Mouse (Mus musculus) left cerebral cortex, adult 2 months (tissue): Measurements from ENCODE around the gene Oaz1. TPM values are rescaled to one million over a fixed set of nuclear protein-coding genes. Genes with fewer than 3 reads are reported as not detected.

Experiments used
- DNase-seq, 2 experiments: peaks; one replicate each; pipeline ENCODE4 v3.0.0; 2021 to 2022; ENCODE audit warnings: low spot score in 2 of 2, mixed read lengths in 1 of 2; ENCODE audit errors: extremely low spot score in 1 of 2
- H3K27ac ChIP-seq: fragments of 200-600 bp; 2 replicates; pipeline ENCODE4 v1.8.1; 2022
- H3K4me3 ChIP-seq: fragments of 200-600 bp; 2 replicates; pipeline ENCODE4 v1.8.1; 2022
- CTCF ChIP-seq: fragments of 200-600 bp; IDR thresholded peaks from 2 replicates; pipeline ENCODE4 v1.8.1; 2022; ENCODE audit warnings: antibody characterized with exemption, mild to moderate bottlenecking, moderate library complexity
- intact Hi-C: fragments of 180-260 bp; cut with DNase I; formaldehyde crosslinking; loops from one replicate; pipeline ENCODE4 v1.15.1; 2025
- microRNA-seq, 2 experiments: library from miRNA; unstranded; fragments of <30 nt; microRNA quantifications; one replicate each; pipeline ENCODE4 v1.2.0; 2021
- total RNA-seq, 2 experiments: library from RNA; stranded (reverse); gene quantifications; 2 replicates each; pipeline ENCODE4 v1.2.3; 2021

The Oaz1 gene
- total RNA-seq, 2 experiments from 2014 or later = 476 to 536 TPM

GRCm38 (mm10) chr10:80857386-80857785 lies 30.9 kb downstream of the Oaz1 start:
- no peak overlapping the region for H3K4me3 ChIP-seq
- no peak for TF ChIP-seq CTCF
- peak in 1 of 2 experiments; percentile 30 for DNase-seq
- intact Hi-C loops = no loop called here
- peak overlapping the region; percentile 66 for H3K27ac ChIP-seq

GRCm38 (mm10) chr10:80857848-80858247 lies 31.4 kb downstream of the Oaz1 start:
- no peak for TF ChIP-seq CTCF
- no peak for DNase-seq
- intact Hi-C loops = no loop called here
- Histone ChIP-seq H3K27ac (peak overlapping the region; percentile 66), H3K4me3 (no peak overlapping the region)

GRCm38 (mm10) chr10:80858350-80858935 lies 32.0 kb downstream of the Oaz1 start:
- Histone ChIP-seq H3K27ac (peak overlapping the region; percentile 66), H3K4me3 (no peak overlapping the region)
- no peak for DNase-seq
- intact Hi-C loops = no loop called here
- no peak for TF ChIP-seq CTCF

GRCm38 (mm10) chr10:80862305-80862704 lies 35.8 kb downstream of the Oaz1 start:
- no peak for TF ChIP-seq CTCF
- H3K4me3 ChIP-seq = no peak overlapping the region
- intact Hi-C loops = no loop called here
- H3K27ac ChIP-seq = no peak overlapping the region
- DNase-seq = no peak

GRCm38 (mm10) chr10:80864446-80864845 lies 38.0 kb downstream of the Oaz1 start:
- no peak overlapping the region for H3K4me3 ChIP-seq
- no peak overlapping the region for H3K27ac ChIP-seq
- intact Hi-C loops = no loop called here
- no peak for DNase-seq
- TF ChIP-seq CTCF = no peak

GRCm38 (mm10) chr10:80870993-80871392 lies 44.5 kb downstream of the Oaz1 start:
- no peak for DNase-seq
- intact Hi-C loops = no loop called here
- no peak for TF ChIP-seq CTCF
- no peak overlapping the region for H3K27ac ChIP-seq
- H3K4me3 ChIP-seq = no peak overlapping the region

- DNase-seq = no peak
- no peak within 1 kb of the TSS for H3K4me3 ChIP-seq
- no peak for TF ChIP-seq CTCF
- intact Hi-C loops = no loop called here
- H3K27ac ChIP-seq = no peak within 1 kb of the TSS
Observed at GRCm38 (mm10) chr10:80871581-80871980, 45.1 kb downstream of the Oaz1 start, which contains the start of gene Tmprss9. TSS of gene Tmprss9 (plus strand) at chr10:80871848.

- no peak for DNase-seq
- Histone ChIP-seq H3K27ac (no peak overlapping the region), H3K4me3 (no peak overlapping the region)
- TF ChIP-seq CTCF = no peak
- intact Hi-C loops = no loop called here
Observed at GRCm38 (mm10) chr10:80874035-80874434, 47.6 kb downstream of the Oaz1 start.

- intact Hi-C loops = loop anchor here (5.0 kb wide), 1 partner anchor 69 kb away; the partner anchor contains the start of gene Amh
- peak; percentile 52 for DNase-seq
- TF ChIP-seq CTCF = peak; percentile 92
- no peak overlapping the region for H3K27ac ChIP-seq
- H3K4me3 ChIP-seq = no peak overlapping the region
Observed at GRCm38 (mm10) chr10:80876028-80876427, 49.6 kb downstream of the Oaz1 start.

- Histone ChIP-seq H3K4me3 (no peak overlapping the region), H3K27ac (no peak overlapping the region)
- DNase-seq = no peak
- no peak for TF ChIP-seq CTCF
- intact Hi-C loops = loop anchor here (5.0 kb wide), 1 partner anchor 69 kb away; the partner anchor contains the start of gene Amh
Observed at GRCm38 (mm10) chr10:80876594-80876993, 50.1 kb downstream of the Oaz1 start.

Small RNA genes within 50 kb of the gene (microRNA-seq; reads per million reads assigned to microRNA genes)
- 2.7 to 4.8 reads per million in 2 experiments for gene Mir1982

Other genes with a start within 250 kb of the Oaz1 start
- gene Klf16, start 249.3 kb upstream of the Oaz1 start, total RNA-seq = 10 to 100 TPM; 48.2 to 59.7 TPM
- 100 to 1,000 TPM; 185 to 191 TPM for gene Abhd17a, start 236.3 kb upstream of the Oaz1 start, total RNA-seq
- 10 to 100 TPM; 41.5 to 44.8 TPM for gene Scamp4, start 223.8 kb upstream of the Oaz1 start, total RNA-seq
- gene Adat3, start 223.8 kb upstream of the Oaz1 start, total RNA-seq = 1 to 10 TPM; 1.3 to 5.6 TPM
- gene Gm49322, start 220.6 kb upstream of the Oaz1 start, total RNA-seq = 1 to 10 TPM; 2.7 to 4.2 TPM
- gene Csnk1g2, start 203.8 kb upstream of the Oaz1 start, total RNA-seq = 100 to 1,000 TPM; 244 to 251 TPM
- gene Btbd2, start 169.6 kb upstream of the Oaz1 start, total RNA-seq = 10 to 100 TPM; 85.1 to 96.7 TPM
- gene Mknk2, start 148.5 kb upstream of the Oaz1 start, total RNA-seq = 10 to 100 TPM; 42.8 to 48.8 TPM
- 10 to 100 TPM; 13.6 to 15.5 TPM for gene Mob3a, start 124.7 kb upstream of the Oaz1 start, total RNA-seq
- 10 to 100 TPM; 45.0 to 46.0 TPM for gene Izumo4, start 124.5 kb upstream of the Oaz1 start, total RNA-seq
- gene Ap3d1, start 84.4 kb upstream of the Oaz1 start, total RNA-seq = 100 to 1,000 TPM; 150 to 151 TPM
- 10 to 100 TPM; 64.6 to 75.3 TPM for gene Dot1l, start 71.5 kb upstream of the Oaz1 start, total RNA-seq
- 10 to 100 TPM; 42.0 to 48.7 TPM for gene Sf3a2, start 28.5 kb upstream of the Oaz1 start, total RNA-seq
- 10 to 100 TPM; 68.2 to 71.0 TPM for gene Plekhj1, start 28.0 kb upstream of the Oaz1 start, total RNA-seq
- gene Amh, start 21.4 kb upstream of the Oaz1 start, total RNA-seq = 1 to 10 TPM; 1.9 to 3.8 TPM
- 1 to 10 TPM; 5.9 to 7.4 TPM for gene Jsrp1, start 13.2 kb upstream of the Oaz1 start, total RNA-seq
- gene Lingo3, start 17.4 kb downstream of the Oaz1 start, total RNA-seq = 10 to 100 TPM; 38.3 to 42.8 TPM
- 10 to 100 TPM; 40.0 to 43.2 TPM for gene Lsm7, start 28.6 kb downstream of the Oaz1 start, total RNA-seq
- 10 to 100 TPM; 55.6 to 62.5 TPM for gene Sppl2b, start 28.6 kb downstream of the Oaz1 start, total RNA-seq
- under 1 TPM; 0.18 to 0.19 TPM for gene Tmprss9, start 45.2 kb downstream of the Oaz1 start, total RNA-seq
- gene Timm13, start 74.3 kb downstream of the Oaz1 start, total RNA-seq = 100 to 1,000 TPM; 136 to 138 TPM
- 10 to 100 TPM; 20.0 to 20.3 TPM for gene Lmnb2, start 91.6 kb downstream of the Oaz1 start, total RNA-seq
- gene Gadd45b, start 103.4 kb downstream of the Oaz1 start, total RNA-seq = 10 to 100 TPM; 24.0 to 36.0 TPM
- 100 to 1,000 TPM in 1 of 2 experiments, 10 to 100 TPM in 1; 66.6 to 111 TPM for gene Gng7, start 188.3 kb downstream of the Oaz1 start, total RNA-seq
- 100 to 1,000 TPM; 100 to 116 TPM for gene Diras1, start 199.0 kb downstream of the Oaz1 start, total RNA-seq
- 10 to 100 TPM; 61.3 to 62.5 TPM for gene Slc39a3, start 210.8 kb downstream of the Oaz1 start, total RNA-seq
- 100 to 1,000 TPM; 171 to 173 TPM for gene Sgta, start 233.5 kb downstream of the Oaz1 start, total RNA-seq
- 10 to 100 TPM; 51.0 to 51.1 TPM for gene Thop1, start 243.4 kb downstream of the Oaz1 start, total RNA-seq